Mouse (Mus musculus) midbrain, postnatal 0 days (tissue): ENCODE data around the gene Btbd17. TPM values are rescaled to one million over a fixed set of nuclear protein-coding genes. Genes with fewer than 3 reads are reported as not detected.

ENCODE experiments used
- ATAC-seq: fragments of 200-750 bp; cut with Nextera tagmentation; 2 replicates; pipeline ENCODE4 v1.8.0; 2017; ENCODE audit warnings: moderate number of reproducible peaks, mild to moderate bottlenecking, moderate TSS enrichment, moderate library complexity; ENCODE audit not compliant: low FRiP score
- DNase-seq: peaks from one replicate; pipeline ENCODE4 v3.0.0-alpha.2; 2015; ENCODE audit warnings: low spot score
- H3K27ac ChIP-seq: fragments of 300-500 bp; sonication (generic); 2 replicates; pipeline ENCODE4 v1.5.1; 2014; ENCODE audit warnings: low read depth, mild to moderate bottlenecking, low read length, mixed read lengths
- H3K27me3 ChIP-seq: fragments of 300-500 bp; sonication (generic); 2 replicates; pipeline ENCODE4 v1.6.1; 2014; ENCODE audit warnings: low read length, control low read depth, mixed read lengths; ENCODE audit not compliant: insufficient read depth
- H3K36me3 ChIP-seq: fragments of 300-500 bp; sonication (generic); 2 replicates; pipeline ENCODE4 v1.6.1; 2014; ENCODE audit warnings: low read length, control low read depth, mixed read lengths; ENCODE audit not compliant: insufficient read depth
- H3K4me1 ChIP-seq: fragments of 300-500 bp; sonication (generic); 2 replicates; pipeline ENCODE4 v1.6.1; 2014; ENCODE audit warnings: mild to moderate bottlenecking, control low read depth, antibody characterized with exemption, low read length, mixed read lengths; ENCODE audit not compliant: insufficient read depth
- H3K4me2 ChIP-seq: fragments of 300-500 bp; sonication (generic); 2 replicates; pipeline ENCODE4 v1.6.1; 2014; ENCODE audit warnings: low read depth, mild to moderate bottlenecking, low read length, mixed read lengths; ENCODE audit not compliant: poor library complexity, severe bottlenecking
- H3K4me3 ChIP-seq: fragments of 300-500 bp; sonication (generic); 2 replicates; pipeline ENCODE4 v1.5.1; 2014; ENCODE audit warnings: low read depth, mild to moderate bottlenecking, low read length, moderate library complexity
- H3K9ac ChIP-seq: fragments of 300-500 bp; sonication (generic); replicated peaks from 2 replicates; pipeline ENCODE4 v1.6.1; 2014; ENCODE audit warnings: mild to moderate bottlenecking, low read length, moderate library complexity, mixed read lengths; ENCODE audit not compliant: poor library complexity, severe bottlenecking
- H3K9me3 ChIP-seq: fragments of 300-500 bp; sonication (generic); 2 replicates; pipeline ENCODE4 v1.6.1; 2016; ENCODE audit warnings: low read length, control low read depth
- CTCF ChIP-seq: IDR thresholded peaks from 2 replicates; pipeline ENCODE4 v1.5.1; 2016; ENCODE audit warnings: antibody characterized with exemption, mild to moderate bottlenecking
- WGBS: fragments of 180-500 bp; shearing (Covaris S2); extraction: QIAGEN DNeasy Blood & Tissue Kit; methylation state at CpG from one replicate; pipeline ENCODE4 v1.1.7; 2014; 5-methylcytosine and 5-hydroxymethylcytosine counted together
- polyA plus RNA-seq: library from polyadenylated mRNA; unstranded; fragments of >200 nt; fragmentation: Nextera tagmentation; extraction: Ambion mirVana; gene quantifications from 2 replicates; pipeline ENCODE4 v1.2.1, GENCODE M21; 2015
- total RNA-seq: library from RNA; depleted of rRNA; stranded (reverse); fragments of >200 nt; gene quantifications from 2 replicates; pipeline ENCODE4 v1.2.3, GENCODE M21; 2014; rRNA removed

The Btbd17 gene
- 46.9 and 68.2 TPM in 2 replicates for total RNA-seq
- 27.1 and 28.0 TPM in 2 replicates for polyA plus RNA-seq

DNA sequence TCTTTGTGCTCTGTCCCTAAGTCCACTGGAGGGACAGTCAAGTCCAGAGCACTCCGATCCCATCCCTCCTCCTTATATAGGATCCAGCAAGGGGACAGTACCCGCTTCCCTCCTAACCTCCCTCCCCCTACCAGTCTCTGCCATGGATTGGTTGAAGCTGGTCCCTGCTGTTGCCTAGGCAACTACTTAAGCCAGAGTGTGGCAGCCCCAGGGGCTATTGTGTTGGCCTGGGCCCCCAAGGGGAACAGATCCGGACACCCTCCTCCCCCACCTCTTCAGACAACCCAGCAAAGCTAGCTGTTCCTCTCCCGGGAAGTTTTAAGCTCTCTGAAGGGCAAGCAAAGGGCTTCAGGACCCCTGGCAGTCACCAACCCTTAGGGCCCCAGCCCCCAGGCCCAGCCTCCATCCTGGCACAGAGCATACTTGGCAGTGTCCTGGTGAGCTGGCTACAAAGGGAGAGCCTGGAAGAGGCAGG, at the start of gene Btbd17:
Gene Btbd17, minus strand, starts transcription at position 98 of the 475 bp plus-strand sequence.
- 6% methylated on average over 4 of the region's 4 CpGs for WGBS
- TF ChIP-seq CTCF: no peak
- H3K9me3 ChIP-seq: no peaks in the 10 kb centered on the region

DNA sequence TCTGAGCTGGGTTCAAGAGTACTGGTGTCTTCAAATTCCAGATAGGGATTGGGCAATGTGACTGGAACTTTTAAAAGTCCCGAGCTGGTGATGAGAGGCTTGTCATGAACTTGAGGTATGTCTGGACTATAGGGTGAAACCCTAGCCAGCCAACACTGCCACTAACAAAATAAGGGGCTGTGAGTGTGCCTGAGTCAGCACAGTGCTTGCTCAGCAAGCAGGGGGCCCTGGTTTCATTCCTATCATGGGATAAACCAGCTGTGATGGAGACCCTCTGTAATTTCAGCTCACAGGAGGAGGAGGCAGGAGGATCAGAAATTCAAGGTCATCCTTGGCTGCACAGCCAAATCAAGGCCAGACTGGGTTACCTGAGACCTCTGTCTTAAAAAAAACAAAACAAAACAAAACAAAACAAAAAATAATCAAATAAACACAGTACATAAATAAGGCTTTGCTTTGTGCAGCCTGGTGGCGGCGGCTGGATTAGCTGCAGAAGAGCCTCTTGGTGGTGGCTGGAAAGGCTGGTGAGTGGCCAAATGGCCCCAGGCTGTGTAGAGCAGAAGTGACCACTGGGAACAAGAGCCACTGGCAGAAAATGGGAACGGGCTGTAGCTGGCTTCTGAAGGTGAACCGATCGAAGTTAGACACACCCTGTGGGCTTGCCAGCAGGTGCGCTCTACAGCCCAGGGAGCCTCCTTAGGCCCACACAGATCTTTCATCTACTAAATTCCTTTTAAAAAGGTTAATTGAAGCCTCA, 48.9 kb upstream of the Btbd17 start:
- peaks cover 6% of the 10 kb centered on the region for H3K27me3 ChIP-seq
- no peak overlapping the region for H3K9ac ChIP-seq
- H3K4me1 ChIP-seq: no peaks in the 10 kb centered on the region
- ATAC-seq: no peak
- H3K36me3 ChIP-seq: no peaks in the 10 kb centered on the region
- no peak for TF ChIP-seq CTCF
- H3K4me3 ChIP-seq: no peak overlapping the region
- H3K27ac ChIP-seq: no peak overlapping the region
- H3K9me3 ChIP-seq: no peaks in the 10 kb centered on the region
- no peak for DNase-seq
- H3K4me2 ChIP-seq: no peak overlapping the region
- WGBS: 66% methylated on average over 7 of the region's 7 CpGs

More for the DNA sequence above, at the start of gene Btbd17:
- Histone ChIP-seq H3K27me3 (no peaks in the 10 kb centered on the region), H3K36me3 (no peaks in the 10 kb centered on the region), H3K9ac (peak within 1 kb of the TSS; percentile 63), H3K4me2 (peak within 1 kb of the TSS; percentile 48), H3K27ac (peak within 1 kb of the TSS; percentile 73), H3K4me3 (peak within 1 kb of the TSS; percentile 29; the same call in 1 of the 2 replicates), H3K4me1 (peaks cover 27% of the 10 kb centered on the region)
- peak; percentile 78 for ATAC-seq
- DNase-seq: peak; percentile 92

DNA sequence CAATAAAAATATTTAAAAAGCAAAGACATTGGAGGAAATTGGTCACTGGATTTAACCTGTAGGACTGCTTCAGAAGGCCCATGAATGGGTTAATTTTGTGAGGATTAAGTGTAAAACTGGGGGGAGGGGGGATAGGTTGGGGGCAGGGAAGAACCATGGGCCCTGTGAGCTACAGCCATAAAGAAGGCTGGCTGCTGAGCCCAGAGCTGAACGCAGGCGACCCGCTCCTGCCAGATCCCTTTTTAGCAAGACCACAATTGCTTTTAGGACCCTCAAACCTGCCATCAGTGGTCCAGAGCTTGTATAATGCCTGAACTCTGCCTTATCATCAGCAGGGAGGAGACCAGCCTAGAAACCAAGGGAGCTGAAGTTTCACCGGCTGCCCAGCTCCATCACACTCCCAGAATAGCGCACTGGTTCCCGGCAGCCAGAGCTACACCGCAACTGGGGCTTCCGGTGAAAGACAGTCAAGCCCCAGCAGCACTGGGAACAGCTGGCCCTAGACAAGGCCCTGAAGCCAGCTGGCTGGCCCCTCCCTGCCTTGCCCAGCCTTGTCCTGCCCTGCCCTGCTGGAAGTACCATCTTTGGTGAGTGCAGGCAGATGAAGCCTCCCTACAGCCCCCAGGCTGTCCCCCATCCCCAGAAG, 48.2 kb upstream of the Btbd17 start:
- no peaks in the 10 kb centered on the region for H3K9me3 ChIP-seq
- no peak overlapping the region for H3K27ac ChIP-seq
- no peaks in the 10 kb centered on the region for H3K4me1 ChIP-seq
- no peaks in the 10 kb centered on the region for H3K36me3 ChIP-seq
- WGBS: 12% methylated on average over 8 of the region's 8 CpGs
- no peak for ATAC-seq
- H3K9ac ChIP-seq: no peak overlapping the region
- no peak for DNase-seq
- H3K4me2 ChIP-seq: no peak overlapping the region
- H3K4me3 ChIP-seq: no peak overlapping the region
- H3K27me3 ChIP-seq: 0 out of 2 replicates have a peak, but pooled peaks cover 3% of the 10 kb centered on the region
- no peak for TF ChIP-seq CTCF

DNA sequence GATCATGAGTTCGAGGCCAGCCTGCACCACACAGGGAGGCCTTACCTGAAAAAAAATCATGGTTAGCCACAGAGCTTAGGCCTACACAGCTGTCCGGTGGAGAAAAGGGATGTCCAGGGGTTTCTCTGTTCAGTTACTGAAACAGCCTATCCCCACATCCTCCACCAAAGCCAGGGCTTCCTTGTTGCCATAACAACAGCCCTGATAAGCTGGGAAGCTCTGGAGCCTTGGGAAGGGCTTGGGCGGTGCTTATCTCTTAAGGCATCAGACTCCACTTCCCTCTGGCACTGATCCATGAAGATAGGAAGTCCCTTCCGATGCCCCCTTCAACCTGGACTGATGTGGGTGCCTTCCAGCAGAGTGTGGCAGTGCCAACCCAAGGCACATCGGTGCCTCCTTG, 37.4 kb upstream of the Btbd17 start:
- Histone ChIP-seq H3K36me3 (no peaks in the 10 kb centered on the region), H3K4me3 (no peak overlapping the region), H3K4me1 (peaks cover 9% of the 10 kb centered on the region), H3K27ac (no peak overlapping the region), H3K27me3 (no peaks in the 10 kb centered on the region), H3K4me2 (no peak overlapping the region), H3K9me3 (no peaks in the 10 kb centered on the region), H3K9ac (no peak overlapping the region)
- no peak for TF ChIP-seq CTCF
- DNase-seq (peak; percentile 40), ATAC-seq (no peak)
- WGBS: 48% methylated on average over 5 of the region's 5 CpGs

DNA sequence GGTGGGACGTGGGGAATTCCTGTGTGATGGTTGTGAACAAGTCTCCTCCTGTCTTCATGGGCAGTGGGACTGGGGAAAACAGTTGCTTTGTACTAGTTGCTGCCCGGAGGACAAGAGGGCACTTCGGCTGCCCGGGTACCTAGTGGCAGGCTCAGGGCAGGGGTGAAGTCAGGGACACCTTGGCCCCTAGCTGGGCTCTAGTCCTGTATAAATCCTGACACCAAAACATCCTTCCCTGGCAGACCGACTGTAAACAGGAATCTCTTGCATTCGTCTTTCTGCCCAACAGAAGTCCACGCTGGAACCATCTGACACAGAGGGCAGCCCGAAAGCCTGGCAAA, 34.7 kb upstream of the Btbd17 start:
- peaks cover 9% of the 10 kb centered on the region for H3K4me1 ChIP-seq
- no peak overlapping the region for H3K9ac ChIP-seq
- no peak for TF ChIP-seq CTCF
- H3K4me3 ChIP-seq: no peak overlapping the region
- DNase-seq (no peak), ATAC-seq (no peak)
- H3K4me2 ChIP-seq: no peak overlapping the region
- no peaks in the 10 kb centered on the region for H3K9me3 ChIP-seq
- H3K27ac ChIP-seq: no peak overlapping the region
- H3K36me3 ChIP-seq: no peaks in the 10 kb centered on the region
- 26% methylated on average over 8 of the region's 8 CpGs for WGBS
- no peaks in the 10 kb centered on the region for H3K27me3 ChIP-seq
